Mouse (Mus musculus): ENCODE measurements around the gene Myo18a. TPM values are rescaled to one million over a fixed set of nuclear protein-coding genes. Genes with fewer than 3 reads are reported as not detected.
A peak's percentile ranks its signal among the peaks of the same experiment; 100 is the strongest.

Myo18a gene
- polyA plus RNA-seq (2014; fragmentation: Nextera tagmentation; extraction: Ambion mirVana) = 12.3 and 14.5 TPM in 2 replicates

DNA sequence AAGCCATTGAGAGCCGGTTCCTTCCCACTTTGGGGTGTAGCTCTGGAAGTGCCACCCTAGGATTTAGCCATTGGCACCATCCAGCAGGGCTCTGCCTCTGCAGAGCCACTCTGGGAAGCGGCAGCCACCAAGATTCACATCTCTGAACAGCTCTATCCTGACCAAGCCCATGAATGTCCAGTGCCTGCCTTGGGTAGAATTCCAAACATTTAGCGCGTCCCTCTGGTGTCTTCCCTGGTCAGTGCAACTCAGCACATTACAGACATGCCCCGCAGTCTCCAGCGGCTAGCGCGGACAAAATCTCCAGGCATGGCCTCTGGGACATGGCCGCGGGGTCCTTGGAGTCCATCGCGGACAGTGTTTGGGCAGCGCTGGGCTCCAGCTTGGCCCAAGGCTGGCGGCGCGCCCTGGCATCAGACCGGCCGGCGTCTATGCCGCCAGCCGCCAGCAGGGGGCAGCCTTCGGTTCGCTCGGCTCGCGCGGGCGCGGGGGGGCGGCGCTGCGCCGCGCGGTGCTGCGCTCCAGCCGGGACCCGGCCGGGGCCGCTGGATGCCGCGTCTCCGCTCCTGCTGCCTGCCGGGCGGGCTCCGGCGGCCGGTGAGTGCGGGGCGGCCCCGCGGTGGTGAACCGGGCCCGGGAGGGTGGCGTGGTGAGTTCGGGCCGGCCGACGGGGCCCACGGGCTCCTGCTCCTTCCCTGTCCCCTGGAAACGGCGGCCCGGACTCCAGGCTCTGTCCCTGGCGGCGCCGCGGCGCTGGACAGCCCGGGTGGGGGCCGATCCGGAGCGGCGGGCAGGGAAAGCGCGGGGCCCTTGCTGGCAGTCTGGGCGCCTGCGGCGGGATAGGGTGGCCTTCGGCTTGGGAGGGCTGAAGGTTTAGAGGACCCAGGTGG, at the start of gene Myo18a:
Myo18a (plus strand) TSS at position 464 of the 890 bp plus-strand sequence.
- Histone ChIP-seq H3K36me3 (replicated peaks; ENCODE audit: control insufficient read depth, insufficient read depth, low read depth, low read length) (no peaks in the 10 kb centered on the region), H3K4me2 (ENCODE audit: low read depth, low read length) (peak within 1 kb of the TSS; percentile 81), H3K9ac (replicated peaks; ENCODE audit: low read length) (peak within 1 kb of the TSS; percentile 92), H3K4me1 (ENCODE audit: control insufficient read depth, insufficient read depth, low read length) (peaks cover 6% of the 10 kb centered on the region), H3K9me3 (replicated peaks; ENCODE audit: control insufficient read depth, low read length) (no peaks in the 10 kb centered on the region), H3K27ac (replicated peaks; ENCODE audit: low read depth, low read length) (peak within 1 kb of the TSS; percentile 63), H3K4me3 (ENCODE audit: low read depth, low read length) (peak within 1 kb of the TSS; percentile 78), H3K27me3 (ENCODE audit: control insufficient read depth, insufficient read depth, low read length) (no peaks in the 10 kb centered on the region)
- ATAC-seq (replicated peaks; ENCODE audit: insufficient number of reproducible peaks, low FRiP score, low TSS enrichment, low read depth) (peak; percentile 72), DNase-seq (ENCODE audit: low spot score) (peak; percentile 91)
- WGBS = 2% methylated on average over 58 of the region's 79 CpGs

DNA sequence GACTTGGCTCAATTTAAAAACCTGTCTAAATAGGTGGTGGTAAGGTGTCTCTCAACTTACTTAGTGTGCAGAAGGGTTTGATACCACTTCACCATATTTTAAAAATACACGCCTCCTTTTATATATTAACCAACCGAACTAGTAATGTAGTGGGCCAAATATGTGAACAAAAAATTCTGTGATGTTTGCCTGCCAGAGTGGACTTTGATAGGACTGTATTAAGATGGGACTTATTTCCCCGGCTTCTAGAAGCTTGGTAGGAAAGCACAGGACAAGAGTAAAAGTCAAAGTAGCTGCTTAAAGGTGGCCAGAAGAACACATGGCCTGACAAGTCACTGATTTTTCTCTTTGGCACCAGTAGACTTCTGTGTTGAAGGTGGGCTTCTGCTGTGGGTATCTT, 49.3 kb upstream of the Myo18a start:
- DNase-seq (ENCODE audit: low spot score) (no peak), ATAC-seq (replicated peaks; ENCODE audit: insufficient number of reproducible peaks, low FRiP score, low TSS enrichment, low read depth) (no peak)
- H3K9ac ChIP-seq (replicated peaks; ENCODE audit: low read length) = no peak overlapping the region
- no peak overlapping the region for H3K27ac ChIP-seq (replicated peaks; ENCODE audit: low read depth, low read length)
- H3K4me3 ChIP-seq (ENCODE audit: low read depth, low read length) = no peak overlapping the region
- no peaks in the 10 kb centered on the region for H3K36me3 ChIP-seq (replicated peaks; ENCODE audit: control insufficient read depth, insufficient read depth, low read depth, low read length)
- H3K27me3 ChIP-seq (ENCODE audit: control insufficient read depth, insufficient read depth, low read length) = no peaks in the 10 kb centered on the region
- 95% methylated on average over 3 of the region's 3 CpGs for WGBS
- no peaks in the 10 kb centered on the region for H3K9me3 ChIP-seq (replicated peaks; ENCODE audit: control insufficient read depth, low read length)
- H3K4me1 ChIP-seq (ENCODE audit: control insufficient read depth, insufficient read depth, low read length) = no peaks in the 10 kb centered on the region
- no peak overlapping the region for H3K4me2 ChIP-seq (ENCODE audit: low read depth, low read length)

DNA sequence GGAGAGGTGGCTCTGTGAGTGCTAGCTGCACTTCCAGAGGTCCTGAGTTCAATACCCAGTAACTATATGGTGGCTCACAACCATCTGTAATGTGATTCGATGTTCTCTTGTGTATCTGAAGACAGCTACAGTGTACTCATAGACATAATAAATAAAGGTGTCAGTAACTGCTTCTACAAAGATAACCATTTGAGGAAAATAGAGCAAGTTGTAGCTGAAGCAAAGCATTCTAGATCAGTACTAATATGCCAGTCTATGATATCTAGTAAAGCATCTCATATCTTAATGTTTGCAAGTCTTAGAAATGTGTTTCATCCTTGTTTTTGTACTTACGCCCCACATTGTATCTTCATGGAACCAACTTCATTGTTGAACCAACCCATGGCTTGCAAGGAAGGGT, 44.0 kb upstream of the Myo18a start:
- Histone ChIP-seq H3K4me2 (ENCODE audit: low read depth, low read length) (no peak overlapping the region), H3K36me3 (replicated peaks; ENCODE audit: control insufficient read depth, insufficient read depth, low read depth, low read length) (no peaks in the 10 kb centered on the region), H3K27ac (replicated peaks; ENCODE audit: low read depth, low read length) (no peak overlapping the region), H3K9me3 (replicated peaks; ENCODE audit: control insufficient read depth, low read length) (no peaks in the 10 kb centered on the region), H3K4me3 (ENCODE audit: low read depth, low read length) (no peak overlapping the region), H3K9ac (replicated peaks; ENCODE audit: low read length) (no peak overlapping the region), H3K27me3 (ENCODE audit: control insufficient read depth, insufficient read depth, low read length) (no peaks in the 10 kb centered on the region), H3K4me1 (ENCODE audit: control insufficient read depth, insufficient read depth, low read length) (no peaks in the 10 kb centered on the region)
- DNase-seq (ENCODE audit: low spot score) (no peak), ATAC-seq (replicated peaks; ENCODE audit: insufficient number of reproducible peaks, low FRiP score, low TSS enrichment, low read depth) (no peak)
- 91% methylated on average over 2 of the region's 2 CpGs for WGBS

DNA sequence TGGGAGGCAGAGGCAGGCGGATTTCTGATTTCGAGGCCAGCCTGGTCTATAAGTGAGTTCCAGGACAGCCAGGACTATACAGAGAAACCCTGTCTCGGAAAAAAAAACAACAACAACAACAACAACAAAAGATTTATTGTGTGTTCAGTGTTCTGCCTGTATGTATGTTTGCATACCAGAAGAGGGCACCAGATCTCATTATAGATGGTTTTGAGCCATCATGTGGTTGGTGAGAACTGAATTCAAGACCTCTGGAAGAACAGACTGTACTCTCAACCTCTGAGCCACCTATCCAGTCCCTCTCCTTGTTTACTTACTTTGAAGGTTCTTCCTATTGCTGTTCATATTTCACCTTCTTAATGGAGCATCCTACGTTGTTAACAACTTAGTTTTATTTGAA, 41.7 kb upstream of the Myo18a start:
- Histone ChIP-seq H3K9me3 (replicated peaks; ENCODE audit: control insufficient read depth, low read length) (no peaks in the 10 kb centered on the region), H3K4me1 (ENCODE audit: control insufficient read depth, insufficient read depth, low read length) (no peaks in the 10 kb centered on the region)

DNA sequence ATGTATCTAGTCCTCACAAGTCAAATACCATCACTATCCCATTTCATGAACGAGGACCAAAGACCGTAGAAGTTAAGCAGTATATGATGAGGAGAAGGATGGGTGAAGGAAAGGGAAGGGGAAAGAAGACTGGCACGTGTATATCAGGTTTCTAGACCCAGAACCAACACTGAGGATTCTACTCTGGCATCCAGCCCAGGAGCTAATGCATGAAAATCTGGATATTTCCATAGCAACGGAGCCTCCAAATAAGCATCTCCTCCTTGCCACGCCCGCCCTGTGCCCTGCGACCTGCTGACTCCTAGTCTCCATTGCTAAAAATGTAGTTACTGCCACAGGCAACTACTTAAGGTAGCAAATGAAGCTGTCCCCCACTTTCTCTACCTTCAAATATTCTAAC, 38.3 kb upstream of the Myo18a start:
- H3K4me2 ChIP-seq (ENCODE audit: low read depth, low read length) = no peak overlapping the region
- H3K27ac ChIP-seq (replicated peaks; ENCODE audit: low read depth, low read length) = no peak overlapping the region
- no peaks in the 10 kb centered on the region for H3K36me3 ChIP-seq (replicated peaks; ENCODE audit: control insufficient read depth, insufficient read depth, low read depth, low read length)
- DNase-seq (ENCODE audit: low spot score) = no peak
- ATAC-seq (replicated peaks; ENCODE audit: insufficient number of reproducible peaks, low FRiP score, low TSS enrichment, low read depth) = no peak
- H3K9me3 ChIP-seq (replicated peaks; ENCODE audit: control insufficient read depth, low read length) = no peaks in the 10 kb centered on the region
- H3K27me3 ChIP-seq (ENCODE audit: control insufficient read depth, insufficient read depth, low read length) = no peaks in the 10 kb centered on the region
- H3K4me3 ChIP-seq (ENCODE audit: low read depth, low read length) = no peak overlapping the region
- H3K9ac ChIP-seq (replicated peaks; ENCODE audit: low read length) = no peak overlapping the region
- 83% methylated on average over 7 of the region's 7 CpGs for WGBS
- no peaks in the 10 kb centered on the region for H3K4me1 ChIP-seq (ENCODE audit: control insufficient read depth, insufficient read depth, low read length)

More for the DNA sequence above, 41.7 kb upstream of the Myo18a start:
- 88% methylated on average over 4 of the region's 4 CpGs for WGBS
- DNase-seq (ENCODE audit: low spot score) = no peak
- Histone ChIP-seq H3K27ac (replicated peaks; ENCODE audit: low read depth, low read length) (no peak overlapping the region), H3K4me3 (ENCODE audit: low read depth, low read length) (no peak overlapping the region), H3K27me3 (ENCODE audit: control insufficient read depth, insufficient read depth, low read length) (no peaks in the 10 kb centered on the region), H3K9ac (replicated peaks; ENCODE audit: low read length) (no peak overlapping the region), H3K36me3 (replicated peaks; ENCODE audit: control insufficient read depth, insufficient read depth, low read depth, low read length) (no peaks in the 10 kb centered on the region), H3K4me2 (ENCODE audit: low read depth, low read length) (no peak overlapping the region)
- no peak for ATAC-seq (replicated peaks; ENCODE audit: insufficient number of reproducible peaks, low FRiP score, low TSS enrichment, low read depth)

DNA sequence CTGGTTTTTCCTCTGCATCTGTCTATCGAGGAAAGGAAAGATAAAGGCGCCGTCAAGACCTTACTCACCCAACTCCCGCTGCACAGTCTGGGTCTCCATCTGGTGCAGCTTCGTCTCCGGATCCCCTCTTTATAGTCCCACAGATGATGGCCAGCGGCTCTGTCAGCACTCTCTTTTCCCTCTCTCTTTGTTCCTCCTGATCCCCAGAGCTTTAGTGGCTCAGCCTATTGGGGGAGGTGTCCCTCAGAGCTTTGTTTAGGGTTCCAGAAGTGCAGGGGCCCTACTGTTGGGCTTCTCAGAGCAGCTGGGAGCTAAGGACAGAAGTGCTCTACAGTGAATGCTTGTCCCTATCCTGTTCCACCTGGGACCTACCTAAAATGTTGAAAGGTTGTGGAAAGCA, 37.9 kb upstream of the Myo18a start, which contains the start of gene Cryba1:
Cryba1 (minus strand) TSS at position 101 of the 400 bp plus-strand sequence.
- WGBS = 41% methylated on average over 7 of the region's 7 CpGs
- Histone ChIP-seq H3K4me3 (ENCODE audit: low read depth, low read length) (no peak within 1 kb of the TSS), H3K9me3 (replicated peaks; ENCODE audit: control insufficient read depth, low read length) (no peaks in the 10 kb centered on the region), H3K27me3 (ENCODE audit: control insufficient read depth, insufficient read depth, low read length) (no peaks in the 10 kb centered on the region), H3K27ac (replicated peaks; ENCODE audit: low read depth, low read length) (no peak within 1 kb of the TSS), H3K4me1 (ENCODE audit: control insufficient read depth, insufficient read depth, low read length) (no peaks in the 10 kb centered on the region), H3K4me2 (ENCODE audit: low read depth, low read length) (no peak within 1 kb of the TSS), H3K36me3 (replicated peaks; ENCODE audit: control insufficient read depth, insufficient read depth, low read depth, low read length) (no peaks in the 10 kb centered on the region), H3K9ac (replicated peaks; ENCODE audit: low read length) (no peak within 1 kb of the TSS)
- DNase-seq (ENCODE audit: low spot score) (no peak), ATAC-seq (replicated peaks; ENCODE audit: insufficient number of reproducible peaks, low FRiP score, low TSS enrichment, low read depth) (no peak)

DNA sequence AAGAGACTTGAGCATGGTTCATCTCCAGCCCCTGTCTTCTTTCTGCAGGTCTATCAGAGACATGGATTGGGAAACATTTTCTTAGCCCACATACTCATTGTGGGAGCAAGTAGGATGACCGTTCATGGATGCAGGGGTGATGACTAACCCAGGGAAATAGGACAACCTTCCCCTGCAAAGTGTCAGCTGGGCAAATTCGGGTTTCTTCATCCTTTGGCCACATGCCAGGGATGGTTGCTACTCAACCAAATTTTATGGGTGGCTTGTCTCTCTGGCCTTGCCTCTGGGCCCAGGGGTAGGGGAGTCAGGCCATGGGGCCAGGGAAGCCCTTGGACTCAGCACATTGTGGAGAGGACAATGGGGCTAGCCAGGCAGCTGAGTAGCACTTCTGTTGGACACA, 34.5 kb upstream of the Myo18a start:
- no peak for DNase-seq (ENCODE audit: low spot score)
- Histone ChIP-seq H3K27ac (replicated peaks; ENCODE audit: low read depth, low read length) (no peak overlapping the region), H3K4me2 (ENCODE audit: low read depth, low read length) (no peak overlapping the region), H3K9me3 (replicated peaks; ENCODE audit: control insufficient read depth, low read length) (no peaks in the 10 kb centered on the region), H3K27me3 (ENCODE audit: control insufficient read depth, insufficient read depth, low read length) (no peaks in the 10 kb centered on the region), H3K9ac (replicated peaks; ENCODE audit: low read length) (no peak overlapping the region), H3K36me3 (replicated peaks; ENCODE audit: control insufficient read depth, insufficient read depth, low read depth, low read length) (no peaks in the 10 kb centered on the region), H3K4me3 (ENCODE audit: low read depth, low read length) (no peak overlapping the region), H3K4me1 (ENCODE audit: control insufficient read depth, insufficient read depth, low read length) (no peaks in the 10 kb centered on the region)
- no peak for ATAC-seq (replicated peaks; ENCODE audit: insufficient number of reproducible peaks, low FRiP score, low TSS enrichment, low read depth)
- WGBS = 75% methylated on average over 2 of the region's 2 CpGs

DNA sequence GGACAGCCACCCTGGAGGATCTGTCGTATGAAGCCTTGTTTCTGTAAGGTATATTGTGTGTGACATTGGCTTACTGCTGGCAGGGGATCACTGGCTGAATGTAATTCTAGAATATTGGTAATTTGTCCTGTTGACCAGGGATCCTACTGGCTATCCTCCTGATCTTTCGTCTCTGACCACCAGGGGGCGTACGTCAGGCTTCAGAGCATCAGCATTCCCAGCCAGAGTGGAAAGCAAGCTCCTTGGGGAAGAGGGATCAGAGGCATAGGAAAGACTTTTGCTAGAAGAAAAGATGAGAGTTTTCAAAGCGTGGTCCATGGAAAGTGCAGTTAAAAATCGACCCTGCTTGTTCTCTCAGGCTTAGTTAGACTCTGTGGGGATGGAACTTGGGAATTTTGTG, 25.8 kb upstream of the Myo18a start:
- Histone ChIP-seq H3K4me1 (ENCODE audit: control insufficient read depth, insufficient read depth, low read length) (no peaks in the 10 kb centered on the region), H3K9ac (replicated peaks; ENCODE audit: low read length) (no peak overlapping the region), H3K9me3 (replicated peaks; ENCODE audit: control insufficient read depth, low read length) (no peaks in the 10 kb centered on the region), H3K27me3 (ENCODE audit: control insufficient read depth, insufficient read depth, low read length) (no peaks in the 10 kb centered on the region), H3K4me3 (ENCODE audit: low read depth, low read length) (no peak overlapping the region), H3K36me3 (replicated peaks; ENCODE audit: control insufficient read depth, insufficient read depth, low read depth, low read length) (no peaks in the 10 kb centered on the region), H3K27ac (replicated peaks; ENCODE audit: low read depth, low read length) (no peak overlapping the region), H3K4me2 (ENCODE audit: low read depth, low read length) (no peak overlapping the region)
- WGBS = 1% methylated on average over 6 of the region's 6 CpGs
- ATAC-seq (replicated peaks; ENCODE audit: insufficient number of reproducible peaks, low FRiP score, low TSS enrichment, low read depth) (no peak), DNase-seq (ENCODE audit: low spot score) (peak; percentile 92)

Measured in embryonic facial prominence, embryonic 11.5 days (tissue).